Comparison of ENCODE assay signal across 9 mouse cellular contexts in genomic region chr7:25076296-25076662, GRCm38 (mm10). TPM values are rescaled to one million over a fixed set of nuclear protein-coding genes. Genes with fewer than 3 reads are reported as not detected.
A peak's percentile ranks its signal among the peaks of the same experiment; 100 is the strongest.
DNase-seq lines count a peak whose midpoint lies in the region; ATAC-seq and TF ChIP-seq lines count a peak whose summit lies in the region.
"Had no signal": no experiment of that assay in that cellular context is flagged by ENCODE, and none has a peak within 500 bp of the region (broad histone marks: within the 10 kb centered on the region; RNA-seq: fewer than 3 reads in every experiment).

No protein-coding gene starts in this region.

- no peaks in the 10 kb centered on the region for H3K27me3 ChIP-seq in heart, embryonic 13.5 days (replicated peaks)
- no peaks in the 10 kb centered on the region for H3K27me3 ChIP-seq in G1E (ENCODE audit: insufficient read depth, low read length)
- H3K27me3 ChIP-seq in forebrain, postnatal 0 days (ENCODE audit: insufficient read depth, low read length) = no peaks in the 10 kb centered on the region
- H3K27me3 ChIP-seq: Patski had no signal

- peak overlapping the region; percentile 84 for H3K9ac ChIP-seq in heart, embryonic 13.5 days
- H3K9ac ChIP-seq in forebrain, postnatal 0 days = peak overlapping the region; percentile 57

- H3K4me1 ChIP-seq in heart, embryonic 13.5 days = peaks cover 46% of the 10 kb centered on the region
- peaks cover 81% of the 10 kb centered on the region for H3K4me1 ChIP-seq in G1E (ENCODE audit: insufficient read depth, low read depth, low read length)
- peaks cover 18% of the 10 kb centered on the region for H3K4me1 ChIP-seq in forebrain, postnatal 0 days (ENCODE audit: insufficient read depth)

- H3K4me2 ChIP-seq in heart, embryonic 13.5 days = peak overlapping the region; percentile 78
- peak overlapping the region; percentile 64 for H3K4me2 ChIP-seq in forebrain, postnatal 0 days (ENCODE audit: low read depth)

- DNase-seq in heart, adult 9 months (ENCODE audit: low spot score in 2 of 2) = no peak
- no peak for DNase-seq in G1E (ENCODE audit: low spot score)
- DNase-seq in forebrain, postnatal 0 days = no peak
- DNase-seq in urinary bladder, postnatal 14 days (ENCODE audit: low spot score) = no peak
- DNase-seq in cerebellum, postnatal 10 days = no peak
- DNase-seq in frontal cortex, postnatal 14 days (ENCODE audit: low spot score in 2 of 2) = no peak

- ATAC-seq in heart, embryonic 13.5 days (ENCODE audit: extremely low read depth, insufficient number of reproducible peaks, low FRiP score, low TSS enrichment) = no peak
- ATAC-seq in G1E (ENCODE audit: extremely low read depth, insufficient number of reproducible peaks, low FRiP score, poor library complexity, severe bottlenecking) = no peak
- no peak for ATAC-seq in forebrain, postnatal 0 days

- H3K4me3 ChIP-seq in heart, embryonic 13.5 days = peak overlapping the region; percentile 93
- H3K4me3 ChIP-seq in G1E (ENCODE audit: low read depth, low read length) (peak overlapping the region; percentile 92), macrophage (ENCODE audit: inconsistent target) (peak overlapping the region; percentile 57)
- peak overlapping the region; percentile 39 for H3K4me3 ChIP-seq in forebrain, postnatal 0 days (ENCODE audit: low read depth, low read length)

- no peaks in the 10 kb centered on the region for H3K9me3 ChIP-seq in heart, embryonic 13.5 days
- no peaks in the 10 kb centered on the region; the same call in 1 of the 2 replicates for H3K9me3 ChIP-seq in G1E (replicated peaks)
- no peaks in the 10 kb centered on the region for H3K9me3 ChIP-seq in forebrain, postnatal 0 days (ENCODE audit: low read length)

- H3K79me2 ChIP-seq in macrophage (ENCODE audit: inconsistent target) = peaks cover 39% of the 10 kb centered on the region

- WGBS in heart, embryonic 13.5 days = 19% methylated on average over 7 of the region's 7 CpGs
- 18% methylated on average over 7 of the region's 7 CpGs for WGBS in forebrain, postnatal 0 days
- 20% methylated on average over 7 of the region's 7 CpGs for WGBS in macrophage (ENCODE audit: missing documents)

- peaks cover 20% of the 10 kb centered on the region for H3K36me3 ChIP-seq in heart, embryonic 13.5 days
- H3K36me3 ChIP-seq in G1E (replicated peaks) (peaks cover 35% of the 10 kb centered on the region), macrophage (ENCODE audit: inconsistent target) (peaks cover 16% of the 10 kb centered on the region)
- H3K36me3 ChIP-seq in forebrain, postnatal 0 days (ENCODE audit: insufficient read depth) = peaks cover 20% of the 10 kb centered on the region

- H3K27ac ChIP-seq in heart, embryonic 13.5 days (replicated peaks) = peak overlapping the region; percentile 97
- H3K27ac ChIP-seq in forebrain, postnatal 0 days (ENCODE audit: low read depth, low read length) = peak overlapping the region; percentile 91
- H3K27ac ChIP-seq in macrophage = peak overlapping the region; percentile 89

- TF ChIP-seq CTCF in G1E (IDR thresholded peaks at IDR 0.05; ENCODE audit: low read depth, low read length) = no peak
- TF ChIP-seq CTCF in forebrain, postnatal 0 days (IDR thresholded peaks at IDR 0.05; ENCODE audit: low read depth) = no peak

RNA-seq across cellular contexts. Expression of gene Zfp574, which starts 3.9 kb away (rescaled TPM):
- 19.3 and 20.1 TPM in 2 replicates for polyA plus RNA-seq in heart, embryonic 13.5 days (2015; fragmentation: Nextera tagmentation; extraction: Ambion mirVana)
- total RNA-seq in G1E (2014; fragmentation: Nextera tagmentation) (31.5 and 31.7 TPM in 2 replicates), G1E (2017) (14.8 and 15.4 TPM in 2 replicates)
- polyA plus RNA-seq in G1E (2012) (66.3 and 69.0 TPM in 2 replicates), macrophage (2018) (5.7 to 7.6 TPM (median 6.5 TPM) in 3 replicates)
- total RNA-seq in forebrain, postnatal 0 days (2014; rRNA removed) = 25.4 and 31.5 TPM in 2 replicates
- 30.6 and 33.0 TPM in 2 replicates for polyA plus RNA-seq in forebrain, postnatal 0 days (2015; fragmentation: Nextera tagmentation; extraction: Ambion mirVana)
- total RNA-seq in macrophage (2018; cell fraction: chromatin; rRNA removed) = 10 to 100 TPM in 1 of 26 experiments, 1 to 10 TPM in 25; 2.2 to 10.0 (median 6.0) TPM
- total RNA-seq in macrophage (2018; cell fraction: cytosol; rRNA removed) = 10 to 100 TPM in 5 of 26 experiments, 1 to 10 TPM in 21; 3.3 to 10.7 (median 7.5) TPM
- total RNA-seq in macrophage (2018; cell fraction: nucleus; rRNA removed) = 10 to 100 TPM in 8 of 26 experiments, 1 to 10 TPM in 18; 3.8 to 12.7 (median 6.8) TPM

RNA-seq across cellular contexts. Expression of gene Grik5, which starts 4.1 kb away (rescaled TPM):
- polyA plus RNA-seq in heart, embryonic 13.5 days (2015; fragmentation: Nextera tagmentation; extraction: Ambion mirVana) = 4.1 and 4.6 TPM in 2 replicates
- total RNA-seq in G1E (2014; fragmentation: Nextera tagmentation) (168 and 198 TPM in 2 replicates), G1E (2017) (75.9 and 91.3 TPM in 2 replicates)
- polyA plus RNA-seq in G1E (2012) (85.8 and 94.6 TPM in 2 replicates), macrophage (2018) (0.22 to 0.47 TPM (median 0.26 TPM) in 3 replicates)
- total RNA-seq in forebrain, postnatal 0 days (2014; rRNA removed) = 94.1 and 106 TPM in 2 replicates
- 10.2 and 15.8 TPM in 2 replicates for polyA plus RNA-seq in forebrain, postnatal 0 days (2015; fragmentation: Nextera tagmentation; extraction: Ambion mirVana)
- 10 to 100 TPM in 2 of 26 experiments, 1 to 10 TPM in 24; 4.0 to 11.9 (median 6.7) TPM for total RNA-seq in macrophage (2018; cell fraction: chromatin; rRNA removed)
- total RNA-seq in macrophage (2018; cell fraction: cytosol; rRNA removed) = under 1 TPM in 25 of 26 experiments, not detected in 1; 0.07 to 0.39 (median 0.15) TPM
- total RNA-seq in macrophage (2018; cell fraction: nucleus; rRNA removed) = 1 to 10 TPM in 25 of 26 experiments, under 1 TPM in 1; 0.97 to 7.7 (median 3.3) TPM

Comparison
In these comparisons a context has a peak if more than half of its experiments do, and no peak if none do; other contexts are left out.
1. H3K4me3 ChIP-seq: peak in every context shown above with its lines; median percentile 93 in heart, embryonic 13.5 days; 92 in G1E; 57 in macrophage; 39 in forebrain, postnatal 0 days.